Mouse (Mus musculus) forebrain, embryonic 13.5 days (tissue): ENCODE measurements around the gene Ythdf2. TPM values are rescaled to one million over a fixed set of nuclear protein-coding genes. Genes with fewer than 3 reads are reported as not detected.

ENCODE experiments used
- ATAC-seq: fragments of 200-750 bp; cut with Nextera tagmentation; 2 replicates; pipeline ENCODE4 v1.8.0; 2017
- H3K27ac ChIP-seq: fragments of 300-500 bp; sonication (generic); 2 replicates; pipeline ENCODE4 v1.5.1; 2015; ENCODE audit warnings: inconsistent platforms, mild to moderate bottlenecking, moderate library complexity
- H3K27me3 ChIP-seq: fragments of 300-500 bp; sonication (generic); 2 replicates; pipeline ENCODE4 v1.6.1; 2015; ENCODE audit warnings: mild to moderate bottlenecking, inconsistent platforms
- H3K36me3 ChIP-seq: fragments of 300-500 bp; sonication (generic); 2 replicates; pipeline ENCODE4 v1.6.1; 2015; ENCODE audit warnings: mild to moderate bottlenecking, inconsistent platforms; ENCODE audit not compliant: poor library complexity, severe bottlenecking
- H3K4me1 ChIP-seq: fragments of 300-500 bp; sonication (generic); 2 replicates; pipeline ENCODE4 v1.6.1; 2015; ENCODE audit warnings: inconsistent platforms
- H3K4me2 ChIP-seq: fragments of 300-500 bp; sonication (generic); 2 replicates; pipeline ENCODE4 v1.6.1; 2015; ENCODE audit warnings: inconsistent platforms, mild to moderate bottlenecking, moderate library complexity
- H3K4me3 ChIP-seq: fragments of 300-500 bp; sonication (generic); 2 replicates; pipeline ENCODE4 v1.5.1; 2015; ENCODE audit warnings: mild to moderate bottlenecking, inconsistent platforms
- H3K9ac ChIP-seq: fragments of 300-500 bp; sonication (generic); 2 replicates; pipeline ENCODE4 v1.6.1; 2015; ENCODE audit warnings: mild to moderate bottlenecking, inconsistent platforms
- H3K9me3 ChIP-seq: fragments of 300-500 bp; sonication (generic); replicated peaks from 2 replicates; pipeline ENCODE4 v1.6.1; 2016; ENCODE audit warnings: inconsistent platforms
- WGBS: fragments of 180-500 bp; shearing (Covaris S2); methylation state at CpG from one replicate; pipeline ENCODE4 v1.1.7; 2015; 5-methylcytosine and 5-hydroxymethylcytosine counted together
- polyA plus RNA-seq: library from polyadenylated mRNA; unstranded; fragments of >200 nt; fragmentation: Nextera tagmentation; extraction: Ambion mirVana; gene quantifications from 2 replicates; pipeline ENCODE4 v1.2.1, GENCODE M21; 2015

Gene Ythdf2
- polyA plus RNA-seq, 1 experiment from 2014 or later = 154 TPM

GRCm38 (mm10) chr4:132207280-132207679, 4.8 kb downstream of the Ythdf2 start:
- peaks cover 77% of the 10 kb centered on the region for H3K36me3 ChIP-seq
- no peak for ATAC-seq
- H3K9me3 ChIP-seq = no peaks in the 10 kb centered on the region
- no peak overlapping the region for H3K4me2 ChIP-seq
- no peak overlapping the region for H3K4me3 ChIP-seq
- WGBS = 96% methylated on average over 4 of the region's 4 CpGs
- no peak overlapping the region for H3K27ac ChIP-seq
- H3K9ac ChIP-seq = no peak overlapping the region
- H3K27me3 ChIP-seq = no peaks in the 10 kb centered on the region
- peaks cover 47% of the 10 kb centered on the region for H3K4me1 ChIP-seq

DNA sequence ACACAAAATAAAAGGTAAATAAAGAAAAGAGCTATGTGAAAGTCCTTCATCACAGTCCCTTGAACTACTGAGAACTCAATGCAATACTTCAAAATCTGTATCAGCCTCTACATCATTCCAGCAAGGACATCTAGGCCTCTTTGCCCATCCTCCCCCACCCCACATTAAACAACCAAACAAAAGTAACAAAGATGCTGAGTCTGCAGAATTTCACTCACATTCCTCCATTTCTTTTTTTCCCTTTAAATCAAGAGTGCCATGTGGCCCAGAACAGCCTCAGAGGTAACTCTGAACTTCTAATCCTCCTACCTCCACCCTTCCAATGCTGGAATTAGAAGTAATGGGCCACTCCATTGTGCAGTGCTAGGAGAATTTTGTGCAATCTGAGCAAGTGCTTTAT, 13.3 kb downstream of the Ythdf2 start:
- Histone ChIP-seq H3K4me2 (no peak overlapping the region), H3K27me3 (no peaks in the 10 kb centered on the region), H3K36me3 (peaks cover 47% of the 10 kb centered on the region), H3K9me3 (no peaks in the 10 kb centered on the region), H3K27ac (no peak overlapping the region), H3K4me3 (no peak overlapping the region), H3K9ac (no peak overlapping the region), H3K4me1 (peaks cover 52% of the 10 kb centered on the region)
- no peak for ATAC-seq

DNA sequence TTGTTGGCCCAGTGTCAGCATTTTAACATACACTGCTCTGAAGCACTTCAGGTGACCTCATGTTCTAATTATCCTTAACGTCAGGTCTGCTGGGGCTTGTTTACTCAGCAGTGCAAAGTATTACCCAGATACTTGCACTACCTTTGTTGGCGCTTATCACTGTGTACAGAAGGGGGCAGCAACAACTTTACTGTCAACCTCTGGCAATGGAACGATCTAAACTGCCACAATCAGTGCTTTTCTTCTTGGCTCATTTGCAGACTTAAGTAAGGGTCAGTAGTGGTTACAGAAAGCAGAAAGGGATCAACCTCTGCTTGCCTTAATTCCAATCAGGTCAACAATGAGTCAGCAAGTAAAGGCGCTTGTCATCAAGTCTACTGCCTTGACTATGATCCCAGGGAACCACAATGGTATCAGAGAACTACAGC, 13.8 kb downstream of the Ythdf2 start:
- H3K9ac ChIP-seq = no peak overlapping the region
- H3K27ac ChIP-seq = no peak overlapping the region
- no peaks in the 10 kb centered on the region for H3K9me3 ChIP-seq
- no peak for ATAC-seq
- H3K4me1 ChIP-seq = peaks cover 50% of the 10 kb centered on the region
- H3K4me2 ChIP-seq = no peak overlapping the region
- peaks cover 46% of the 10 kb centered on the region for H3K36me3 ChIP-seq
- H3K4me3 ChIP-seq = no peak overlapping the region
- H3K27me3 ChIP-seq = no peaks in the 10 kb centered on the region
- WGBS = 55% methylated on average over 4 of the region's 4 CpGs

DNA sequence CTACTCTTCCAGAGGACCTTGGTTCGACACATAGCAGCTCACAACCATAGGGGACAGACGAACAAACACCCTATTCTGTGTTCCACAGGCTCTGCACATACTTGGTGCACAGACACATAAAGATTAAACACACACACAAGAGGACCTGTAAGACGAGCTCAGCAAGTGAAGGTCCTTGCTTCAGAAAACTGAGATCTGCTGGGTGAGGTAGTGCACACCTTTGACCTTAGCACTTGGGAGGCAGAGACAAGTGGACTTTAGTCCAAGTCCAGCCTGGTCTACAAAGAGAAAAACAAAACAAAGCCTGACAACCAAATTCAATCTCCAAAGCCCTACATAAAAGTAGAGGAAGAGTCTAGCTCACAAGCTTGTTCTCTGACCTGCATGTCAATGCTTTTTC, 17.1 kb downstream of the Ythdf2 start:
- Histone ChIP-seq H3K4me3 (no peak overlapping the region), H3K9ac (no peak overlapping the region), H3K27me3 (no peaks in the 10 kb centered on the region), H3K27ac (no peak overlapping the region), H3K9me3 (no peaks in the 10 kb centered on the region), H3K4me2 (no peak overlapping the region), H3K36me3 (peaks cover 39% of the 10 kb centered on the region), H3K4me1 (peaks cover 26% of the 10 kb centered on the region)
- ATAC-seq = no peak
- 88% methylated on average over 3 of the region's 3 CpGs for WGBS

GRCm38 (mm10) chr4:132194373-132194772, 17.7 kb downstream of the Ythdf2 start:
- peaks cover 40% of the 10 kb centered on the region for H3K36me3 ChIP-seq
- no peak for ATAC-seq
- no peak overlapping the region for H3K27ac ChIP-seq
- H3K4me1 ChIP-seq = peaks cover 20% of the 10 kb centered on the region
- H3K9ac ChIP-seq = no peak overlapping the region
- H3K4me2 ChIP-seq = no peak overlapping the region
- no peaks in the 10 kb centered on the region for H3K27me3 ChIP-seq
- no peaks in the 10 kb centered on the region for H3K9me3 ChIP-seq
- WGBS = 96% methylated on average over 6 of the region's 6 CpGs
- H3K4me3 ChIP-seq = no peak overlapping the region

GRCm38 (mm10) chr4:132187826-132188401, 24.2 kb downstream of the Ythdf2 start:
- no peak overlapping the region for H3K4me3 ChIP-seq
- H3K27ac ChIP-seq = no peak overlapping the region
- H3K4me2 ChIP-seq = no peak overlapping the region
- H3K9me3 ChIP-seq = no peaks in the 10 kb centered on the region
- peaks cover 58% of the 10 kb centered on the region for H3K36me3 ChIP-seq
- H3K9ac ChIP-seq = no peak overlapping the region
- ATAC-seq = no peak
- no peaks in the 10 kb centered on the region for H3K4me1 ChIP-seq
- H3K27me3 ChIP-seq = no peaks in the 10 kb centered on the region
- 97% methylated on average over 2 of the region's 2 CpGs for WGBS

GRCm38 (mm10) chr4:132183162-132183561, 28.9 kb downstream of the Ythdf2 start:
- WGBS = 93% methylated on average over 3 of the region's 3 CpGs
- no peak for ATAC-seq
- no peaks in the 10 kb centered on the region for H3K27me3 ChIP-seq
- H3K36me3 ChIP-seq = peaks cover 46% of the 10 kb centered on the region
- H3K9me3 ChIP-seq = no peaks in the 10 kb centered on the region
- H3K9ac ChIP-seq = no peak overlapping the region
- H3K4me3 ChIP-seq = no peak overlapping the region
- H3K4me1 ChIP-seq = no peaks in the 10 kb centered on the region
- H3K27ac ChIP-seq = no peak overlapping the region
- H3K4me2 ChIP-seq = no peak overlapping the region

GRCm38 (mm10) chr4:132181721-132182658, 30.1 kb downstream of the Ythdf2 start:
- H3K27ac ChIP-seq = no peak overlapping the region
- peaks cover 41% of the 10 kb centered on the region for H3K36me3 ChIP-seq
- no peaks in the 10 kb centered on the region for H3K27me3 ChIP-seq
- H3K4me3 ChIP-seq = no peak overlapping the region
- H3K9me3 ChIP-seq = no peaks in the 10 kb centered on the region
- no peak overlapping the region for H3K4me2 ChIP-seq
- WGBS = 68% methylated on average over 22 of the region's 22 CpGs
- ATAC-seq = no peak
- H3K4me1 ChIP-seq = no peaks in the 10 kb centered on the region
- H3K9ac ChIP-seq = no peak overlapping the region

GRCm38 (mm10) chr4:132180710-132181109, 31.4 kb downstream of the Ythdf2 start:
- Histone ChIP-seq H3K4me1 (no peaks in the 10 kb centered on the region), H3K9me3 (no peaks in the 10 kb centered on the region), H3K4me2 (no peak overlapping the region), H3K27me3 (no peaks in the 10 kb centered on the region), H3K4me3 (no peak overlapping the region), H3K36me3 (peaks cover 38% of the 10 kb centered on the region), H3K9ac (no peak overlapping the region), H3K27ac (no peak overlapping the region)
- no peak for ATAC-seq
- 77% methylated on average over 9 of the region's 9 CpGs for WGBS

DNA sequence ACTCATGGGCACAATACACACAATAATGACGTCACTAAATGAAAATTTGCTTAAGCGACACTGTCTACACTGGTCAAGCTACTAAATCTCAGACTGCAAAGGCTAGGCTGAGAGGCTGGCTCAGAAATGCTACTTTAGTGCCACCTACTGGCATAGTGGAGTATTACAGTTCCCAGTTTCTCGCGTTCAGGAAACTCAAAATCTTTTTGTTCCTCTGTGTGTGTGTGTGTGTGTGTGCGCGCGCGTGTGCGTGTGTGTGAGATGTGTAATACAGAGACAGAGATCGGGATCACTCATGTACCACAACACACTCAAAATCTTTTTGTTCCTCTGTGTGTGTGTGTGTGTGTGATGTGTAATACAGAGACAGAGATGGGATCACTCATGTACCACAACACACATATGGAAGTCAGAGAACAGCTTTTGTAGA, 33.5 kb downstream of the Ythdf2 start:
- H3K4me2 ChIP-seq = no peak overlapping the region
- WGBS = 9% methylated on average over 10 of the region's 10 CpGs
- peak; percentile 83 for ATAC-seq

GRCm38 (mm10) chr4:132176474-132176873, 35.6 kb downstream of the Ythdf2 start:
- Histone ChIP-seq H3K9me3 (no peaks in the 10 kb centered on the region), H3K27ac (no peak overlapping the region), H3K4me1 (no peaks in the 10 kb centered on the region), H3K27me3 (no peaks in the 10 kb centered on the region), H3K4me3 (no peak overlapping the region), H3K9ac (no peak overlapping the region), H3K4me2 (no peak overlapping the region), H3K36me3 (peaks cover 4% of the 10 kb centered on the region)
- 63% methylated on average over 10 of the region's 10 CpGs for WGBS
- ATAC-seq = no peak

More for the DNA sequence above, 33.5 kb downstream of the Ythdf2 start:
- Histone ChIP-seq H3K9me3 (no peaks in the 10 kb centered on the region), H3K36me3 (peaks cover 22% of the 10 kb centered on the region), H3K27ac (no peak overlapping the region), H3K27me3 (no peaks in the 10 kb centered on the region), H3K4me3 (no peak overlapping the region), H3K9ac (no peak overlapping the region), H3K4me1 (no peaks in the 10 kb centered on the region)

- H3K27ac ChIP-seq = no peak overlapping the region
- WGBS = 26% methylated on average over 7 of the region's 7 CpGs
- H3K36me3 ChIP-seq = no peaks in the 10 kb centered on the region
- H3K4me3 ChIP-seq = no peak overlapping the region
- H3K4me1 ChIP-seq = no peaks in the 10 kb centered on the region; the same call in 1 of the 2 replicates
- no peak overlapping the region for H3K9ac ChIP-seq
- H3K4me2 ChIP-seq = no peak overlapping the region
- no peaks in the 10 kb centered on the region for H3K9me3 ChIP-seq
- ATAC-seq = no peak
- H3K27me3 ChIP-seq = no peaks in the 10 kb centered on the region
Measured at GRCm38 (mm10) chr4:132170891-132171290, 41.2 kb downstream of the Ythdf2 start.
